Mouse (Mus musculus) urinary bladder, adult 2 months (tissue): ENCODE measurements around the gene Gm28576. TPM values are rescaled to one million over a fixed set of nuclear protein-coding genes. Genes with fewer than 3 reads are reported as not detected.
"Not testable (repeated sequence)": the region's sequence is repeated elsewhere in the genome, so short reads cannot be mapped to it uniquely, and the experiment has no call there.

ENCODE experiments used
- DNase-seq: peaks from one replicate; pipeline ENCODE4 v3.0.0; 2022; ENCODE audit warnings: low spot score
- polyA plus RNA-seq: library from polyadenylated mRNA; depleted of rRNA; stranded (reverse); fragments of >200 nt; gene quantifications from 2 replicates; pipeline ENCODE4 v1.2.3, GENCODE M21; 2012; rRNA removed

Gene Gm28576
- not detected in 2 replicates for polyA plus RNA-seq

- DNase-seq = not testable (repeated sequence)
Measured at GRCm38 (mm10) chrY:7722641-7723040, at the start of gene Gm28576. Gene Gm28576 (plus strand): TSS chrY:7722941.

Other genes with a start within 250 kb of the Gm28576 start
- gene Gm20826, start 84.5 kb upstream of the Gm28576 start, polyA plus RNA-seq = not detected in 2 replicates